In the genomic region with DNA sequence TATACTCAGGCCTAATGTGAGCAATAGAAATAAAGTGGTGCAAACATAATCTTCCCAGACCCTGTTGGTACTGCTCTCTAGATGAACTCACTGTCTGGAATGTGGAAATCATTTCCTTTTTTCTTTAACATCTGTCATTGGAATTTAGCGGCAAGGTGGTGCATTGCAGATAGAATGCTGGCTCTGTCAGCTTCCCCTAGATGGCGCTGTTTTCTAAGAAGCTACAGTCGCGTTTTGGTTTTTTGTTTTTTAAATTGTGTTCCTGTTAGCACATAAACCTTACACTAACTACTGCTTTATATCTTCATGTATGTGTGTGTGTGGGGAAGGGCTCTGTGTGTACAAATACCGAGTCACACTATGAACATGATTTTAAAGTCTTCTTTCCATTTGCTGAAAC, we compare ENCODE assay signal across 7 mouse cellular contexts. TPM values are rescaled to one million over a fixed set of nuclear protein-coding genes. Genes with fewer than 3 reads are reported as not detected.
DNase-seq lines count a peak whose midpoint lies in the region; ATAC-seq and TF ChIP-seq lines count a peak whose summit lies in the region.

No protein-coding gene starts in this region.

- TF ChIP-seq CTCF in liver, postnatal 0 days (IDR thresholded peaks at IDR 0.05; ENCODE audit: low read depth): peak; percentile 82

- WGBS in liver, postnatal 0 days (ENCODE audit: insufficient replicate concordance): 1% methylated on average over 5 of the region's 5 CpGs
- 7% methylated on average over 5 of the region's 5 CpGs for WGBS in liver, embryonic 12.5 days (ENCODE audit: insufficient replicate concordance)
- 5% methylated on average over 5 of the region's 5 CpGs for WGBS in hindbrain, embryonic 11.5 days
- WGBS in stomach, embryonic 14.5 days: 2% methylated on average over 5 of the region's 5 CpGs

- no peaks in the 10 kb centered on the region for H3K9me3 ChIP-seq in liver, postnatal 0 days (ENCODE audit: low read length)
- H3K9me3 ChIP-seq in liver, embryonic 12.5 days (replicated peaks): no peaks in the 10 kb centered on the region
- H3K9me3 ChIP-seq in hindbrain, embryonic 11.5 days (ENCODE audit: control insufficient read depth, low read length): no peaks in the 10 kb centered on the region
- no peaks in the 10 kb centered on the region for H3K9me3 ChIP-seq in stomach, embryonic 14.5 days (ENCODE audit: control insufficient read depth, low read depth, low read length)

- H3K4me1 ChIP-seq in liver, postnatal 0 days (ENCODE audit: insufficient read depth): no peaks in the 10 kb centered on the region
- no peaks in the 10 kb centered on the region for H3K4me1 ChIP-seq in liver, embryonic 12.5 days
- no peaks in the 10 kb centered on the region for H3K4me1 ChIP-seq in hindbrain, embryonic 11.5 days (replicated peaks; ENCODE audit: control insufficient read depth, insufficient read depth, low read length)
- H3K4me1 ChIP-seq in stomach, embryonic 14.5 days (ENCODE audit: control insufficient read depth, insufficient read depth, low read length): no peaks in the 10 kb centered on the region

- H3K9ac ChIP-seq in liver, postnatal 0 days (replicated peaks): no peak overlapping the region
- no peak overlapping the region for H3K9ac ChIP-seq in liver, embryonic 12.5 days
- no peak overlapping the region for H3K9ac ChIP-seq in hindbrain, embryonic 11.5 days (ENCODE audit: low read depth, low read length)
- no peak overlapping the region for H3K9ac ChIP-seq in stomach, embryonic 14.5 days (replicated peaks; ENCODE audit: low read depth, low read length)

- no peak for TF ChIP-seq EP300 in liver, postnatal 0 days (IDR thresholded peaks at IDR 0.05; ENCODE audit: low read depth)

- no peak overlapping the region for H3K4me2 ChIP-seq in liver, postnatal 0 days (ENCODE audit: low read depth, low read length)
- H3K4me2 ChIP-seq in liver, embryonic 12.5 days: no peak overlapping the region
- no peak overlapping the region for H3K4me2 ChIP-seq in hindbrain, embryonic 11.5 days (replicated peaks; ENCODE audit: low read depth, low read length)
- no peak overlapping the region for H3K4me2 ChIP-seq in stomach, embryonic 14.5 days (replicated peaks; ENCODE audit: low read depth, low read length)

- no peak overlapping the region for H3K4me3 ChIP-seq in liver, postnatal 0 days (ENCODE audit: low read depth, low read length)
- no peak overlapping the region for H3K4me3 ChIP-seq in liver, embryonic 12.5 days
- H3K4me3 ChIP-seq in hindbrain, embryonic 11.5 days (ENCODE audit: low read depth, low read length): no peak overlapping the region
- no peak overlapping the region for H3K4me3 ChIP-seq in stomach, embryonic 14.5 days (ENCODE audit: low read depth, low read length)

- H3K27me3 ChIP-seq in liver, postnatal 0 days (ENCODE audit: insufficient read depth, low read length): no peaks in the 10 kb centered on the region
- no peaks in the 10 kb centered on the region for H3K27me3 ChIP-seq in liver, embryonic 12.5 days (replicated peaks)
- H3K27me3 ChIP-seq in hindbrain, embryonic 11.5 days (ENCODE audit: control insufficient read depth, insufficient read depth, low read length): no peaks in the 10 kb centered on the region
- no peaks in the 10 kb centered on the region for H3K27me3 ChIP-seq in stomach, embryonic 14.5 days (ENCODE audit: control insufficient read depth, insufficient read depth, low read length)

- no peak overlapping the region for H3K27ac ChIP-seq in liver, postnatal 0 days (ENCODE audit: low read depth)
- no peak overlapping the region for H3K27ac ChIP-seq in liver, embryonic 12.5 days
- no peak overlapping the region for H3K27ac ChIP-seq in hindbrain, embryonic 11.5 days (ENCODE audit: low read depth, low read length)
- no peak overlapping the region for H3K27ac ChIP-seq in stomach, embryonic 14.5 days (ENCODE audit: low read length)

- ATAC-seq in liver, postnatal 0 days: no peak
- no peak for ATAC-seq in liver, embryonic 12.5 days
- 0 out of 2 replicates have a peak, but pooled peaks have one; percentile 43 for ATAC-seq in hindbrain, embryonic 11.5 days (ENCODE audit: low FRiP score)
- ATAC-seq in stomach, embryonic 14.5 days (ENCODE audit: insufficient number of reproducible peaks, insufficient read depth, low FRiP score, low read depth): peak; percentile 67; the same call in 1 of the 2 replicates

- H3K36me3 ChIP-seq in liver, postnatal 0 days (replicated peaks; ENCODE audit: insufficient read depth, low read length): no peaks in the 10 kb centered on the region
- H3K36me3 ChIP-seq in liver, embryonic 12.5 days: no peaks in the 10 kb centered on the region
- H3K36me3 ChIP-seq in hindbrain, embryonic 11.5 days (ENCODE audit: control insufficient read depth, insufficient read depth, low read length): no peaks in the 10 kb centered on the region
- no peaks in the 10 kb centered on the region for H3K36me3 ChIP-seq in stomach, embryonic 14.5 days (ENCODE audit: control insufficient read depth, insufficient read depth, low read length)

- DNase-seq in liver, postnatal 0 days: no peak
- peak; percentile 59 for DNase-seq in Muller cell, postnatal 12 days (ENCODE audit: inconsistent ontology term)
- DNase-seq in cerebellum, adult 9-10 months: peak; percentile 31
- peak; percentile 79 for DNase-seq in hindbrain, embryonic 11.5 days (ENCODE audit: low spot score)
- peak; percentile 12 for DNase-seq in lung, postnatal 25 days (ENCODE audit: low spot score)

RNA-seq across cellular contexts. Expression of a gene that starts 13.9 kb away (rescaled TPM):
- not detected in 2 replicates for polyA plus RNA-seq in liver, postnatal 0 days (2015; fragmentation: Nextera tagmentation; extraction: Ambion mirVana)
- polyA plus RNA-seq in liver, embryonic 12.5 days (2016; fragmentation: Nextera tagmentation; extraction: Ambion mirVana): not detected in 2 replicates
- polyA plus RNA-seq in hindbrain, embryonic 11.5 days (2014; fragmentation: Nextera tagmentation; extraction: Ambion mirVana): not detected in 2 replicates
- not detected in 2 replicates for polyA plus RNA-seq in stomach, embryonic 14.5 days (2014; fragmentation: Nextera tagmentation; extraction: Ambion mirVana)

RNA-seq across cellular contexts. Expression of a gene that starts 19.8 kb away (rescaled TPM):
- not detected in 2 replicates for polyA plus RNA-seq in liver, postnatal 0 days (2015; fragmentation: Nextera tagmentation; extraction: Ambion mirVana)
- polyA plus RNA-seq in liver, embryonic 12.5 days (2016; fragmentation: Nextera tagmentation; extraction: Ambion mirVana): not detected in 2 replicates
- polyA plus RNA-seq in hindbrain, embryonic 11.5 days (2014; fragmentation: Nextera tagmentation; extraction: Ambion mirVana): not detected in 2 replicates
- polyA plus RNA-seq in stomach, embryonic 14.5 days (2014; fragmentation: Nextera tagmentation; extraction: Ambion mirVana): not detected in 2 replicates

Comparison
In these comparisons a context has a peak if more than half of its experiments do, and no peak if none do; other contexts are left out.
1. ATAC-seq: peak in hindbrain, embryonic 11.5 days (single experiment) and stomach, embryonic 14.5 days (single experiment); none in liver, postnatal 0 days (single experiment) and liver, embryonic 12.5 days (single experiment).